Mouse (Mus musculus): ENCODE data around the gene Olfr723.
"Not testable (repeated sequence)": the region's sequence is repeated elsewhere in the genome, so short reads cannot be mapped to it uniquely, and the experiment has no call there.

Olfr723 gene

DNA sequence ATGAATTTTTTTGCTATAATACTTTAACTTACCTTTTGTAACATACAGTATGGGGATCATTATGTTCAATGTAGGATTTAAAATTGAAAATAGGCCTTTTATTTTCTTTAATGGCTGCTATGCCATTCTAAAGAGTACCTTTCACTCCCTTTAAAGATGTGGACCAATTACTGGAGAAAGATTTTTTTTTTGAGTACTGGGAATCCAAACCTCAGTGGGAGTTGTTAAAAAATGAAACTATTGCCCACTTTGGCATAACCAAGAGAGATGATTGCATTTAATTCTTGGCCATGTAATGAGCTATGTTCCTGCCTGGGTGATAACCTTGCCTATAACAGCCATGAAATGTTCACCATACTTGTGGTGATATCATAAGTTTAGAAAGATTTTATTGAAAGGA lies at the start of gene Olfr723:
Olfr723 (minus strand) TSS at position 101 of the 400 bp plus-strand sequence.
- DNase-seq (ENCODE audit: low read depth, low spot score) = not testable (repeated sequence)

DNA sequence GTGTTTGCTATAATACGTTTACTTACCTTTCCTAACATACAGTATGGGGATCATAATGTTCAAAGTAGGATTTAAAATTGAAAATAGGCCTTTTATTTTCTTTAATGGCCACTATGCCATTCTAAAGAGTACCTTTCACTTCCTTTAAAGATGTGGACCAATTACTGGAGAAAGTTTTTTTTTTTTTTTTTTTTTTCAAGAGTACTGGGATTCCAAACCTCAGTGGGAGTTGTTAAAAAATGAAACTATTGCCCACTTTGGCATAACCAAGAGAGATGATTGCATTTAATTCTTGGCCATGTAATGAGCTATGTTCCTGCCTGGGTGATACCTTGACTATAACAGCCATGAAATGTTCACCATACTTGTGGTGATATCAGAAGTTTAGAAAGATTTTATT lies 31.6 kb upstream of the Olfr723 start, which contains the start of gene Olfr724:
Olfr724 (minus strand) TSS at position 101 of the 400 bp plus-strand sequence.
- DNase-seq (ENCODE audit: low read depth, low spot score) = not testable (repeated sequence)

DNA sequence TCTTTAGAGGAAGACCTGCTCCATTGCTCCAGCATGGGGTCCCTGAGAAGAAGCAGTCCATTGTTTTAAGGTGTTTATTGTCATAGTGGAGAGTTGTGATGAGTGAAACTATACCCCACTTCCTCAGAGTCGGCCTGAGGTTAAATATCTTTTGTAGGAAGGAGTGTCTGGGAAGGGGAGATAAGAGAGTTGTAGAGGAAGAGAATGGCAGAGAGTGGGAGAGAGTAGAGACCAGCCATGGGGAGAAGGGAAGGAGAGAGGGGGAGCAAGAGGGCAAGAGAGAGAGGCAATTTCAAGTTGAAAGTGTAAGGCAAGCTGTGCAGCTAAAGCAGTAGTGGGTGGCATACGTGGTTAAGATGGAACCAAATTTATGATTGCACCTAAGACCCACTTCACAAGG lies 24.3 kb upstream of the Olfr723 start:
- no peak for DNase-seq (ENCODE audit: low read depth, low spot score)

DNA sequence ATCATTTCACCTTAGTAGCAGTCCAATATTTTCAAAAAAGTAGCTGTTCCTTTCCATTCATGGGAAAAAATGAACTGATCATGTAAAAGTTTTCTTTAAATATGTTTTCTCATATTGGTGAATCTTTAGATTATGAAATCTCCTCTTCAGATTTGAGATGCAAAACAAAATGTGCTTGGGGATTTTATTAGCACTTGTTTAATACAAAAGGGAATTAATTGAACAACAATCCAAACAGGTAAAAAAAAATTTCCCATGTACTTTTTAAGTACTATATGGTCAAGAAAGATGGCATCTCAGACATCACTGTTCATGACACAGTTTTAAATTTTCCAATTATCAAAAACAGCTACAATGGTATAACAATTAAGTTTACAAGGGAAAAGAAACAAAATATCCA lies 29.7 kb downstream of the Olfr723 start, which contains the start of gene Olfr722:
Olfr722 (minus strand) TSS at position 101 of the 400 bp plus-strand sequence.
- no peak for DNase-seq (ENCODE audit: low read depth, low spot score)

Data from 3T3-L1 (cell line).